Mouse (Mus musculus): ENCODE results near the gene 1700030J22Rik. TPM values are rescaled to one million over a fixed set of nuclear protein-coding genes. Genes with fewer than 3 reads are reported as not detected.

The 1700030J22Rik gene
- polyA plus RNA-seq, 1 experiment from 2014 or later, result 8.0 TPM

- Histone ChIP-seq H3K36me3 (ENCODE audit: control insufficient read depth, insufficient read depth, low read length) (no peaks in the 10 kb centered on the region), H3K9ac (ENCODE audit: low read depth, low read length) (no peak overlapping the region), H3K4me3 (ENCODE audit: low read length) (no peak overlapping the region), H3K9me3 (ENCODE audit: control insufficient read depth, low read length) (no peaks in the 10 kb centered on the region), H3K4me2 (ENCODE audit: low read length) (no peak overlapping the region), H3K4me1 (ENCODE audit: control insufficient read depth, insufficient read depth, low read depth, low read length) (peaks cover 9% of the 10 kb centered on the region), H3K27me3 (replicated peaks; ENCODE audit: control insufficient read depth, insufficient read depth, low read length) (no peaks in the 10 kb centered on the region), H3K27ac (ENCODE audit: low read depth, low read length) (no peak overlapping the region)
- 92% methylated on average over 8 of the region's 8 CpGs for WGBS
- ATAC-seq, result no peak
These were observed 55.2 kb downstream of the 1700030J22Rik start for GRCm38 (mm10) chr8:116923526-116923925.

GRCm38 (mm10) chr8:116922060-116922757 lies 56.5 kb downstream of the 1700030J22Rik start:
- H3K9me3 ChIP-seq (ENCODE audit: control insufficient read depth, low read length), result no peaks in the 10 kb centered on the region
- peak overlapping the region; percentile 84 for H3K4me3 ChIP-seq (ENCODE audit: low read length)
- H3K36me3 ChIP-seq (ENCODE audit: control insufficient read depth, insufficient read depth, low read length), result no peaks in the 10 kb centered on the region
- H3K27me3 ChIP-seq (replicated peaks; ENCODE audit: control insufficient read depth, insufficient read depth, low read length), result no peaks in the 10 kb centered on the region
- 35% methylated on average over 17 of the region's 17 CpGs for WGBS
- no peak for ATAC-seq
- H3K9ac ChIP-seq (ENCODE audit: low read depth, low read length), result peak overlapping the region; percentile 72
- H3K4me1 ChIP-seq (ENCODE audit: control insufficient read depth, insufficient read depth, low read depth, low read length), result peaks cover 9% of the 10 kb centered on the region
- peak overlapping the region; percentile 88 for H3K4me2 ChIP-seq (ENCODE audit: low read length)
- peak overlapping the region; percentile 87; the same call in 1 of the 2 replicates for H3K27ac ChIP-seq (ENCODE audit: low read depth, low read length)

- Histone ChIP-seq H3K4me1 (ENCODE audit: control insufficient read depth, insufficient read depth, low read depth, low read length) (peaks cover 9% of the 10 kb centered on the region), H3K27ac (ENCODE audit: low read depth, low read length) (peak within 1 kb of the TSS; percentile 87), H3K9me3 (ENCODE audit: control insufficient read depth, low read length) (no peaks in the 10 kb centered on the region), H3K9ac (ENCODE audit: low read depth, low read length) (peak within 1 kb of the TSS; percentile 72), H3K4me3 (ENCODE audit: low read length) (peak within 1 kb of the TSS; percentile 84), H3K27me3 (replicated peaks; ENCODE audit: control insufficient read depth, insufficient read depth, low read length) (no peaks in the 10 kb centered on the region), H3K36me3 (ENCODE audit: control insufficient read depth, insufficient read depth, low read length) (no peaks in the 10 kb centered on the region), H3K4me2 (ENCODE audit: low read length) (peak within 1 kb of the TSS; percentile 88)
- under 1% methylated on average over 55 of the region's 57 CpGs for WGBS
- ATAC-seq, result peak; percentile 96
These were observed 57.3 kb downstream of the 1700030J22Rik start, which contains the start of the genes Cmc2 and Cenpn for GRCm38 (mm10) chr8:116921337-116922059. Gene Cmc2 (minus strand): TSS chr8:116921455. Gene Cenpn (plus strand): TSS chr8:116921730.

- under 1% methylated on average over 21 of the region's 22 CpGs for WGBS
- H3K4me2 ChIP-seq (ENCODE audit: low read length), result peak overlapping the region; percentile 88
- ATAC-seq, result peak; percentile 67
These were observed 57.8 kb downstream of the 1700030J22Rik start for GRCm38 (mm10) chr8:116921005-116921336.

More at GRCm38 (mm10) chr8:116921005-116921336, 57.8 kb downstream of the 1700030J22Rik start:
- H3K4me3 ChIP-seq (ENCODE audit: low read length), result peak overlapping the region; percentile 84
- H3K9me3 ChIP-seq (ENCODE audit: control insufficient read depth, low read length), result no peaks in the 10 kb centered on the region
- peaks cover 9% of the 10 kb centered on the region for H3K4me1 ChIP-seq (ENCODE audit: control insufficient read depth, insufficient read depth, low read depth, low read length)
- H3K9ac ChIP-seq (ENCODE audit: low read depth, low read length), result peak overlapping the region; percentile 72
- H3K27me3 ChIP-seq (replicated peaks; ENCODE audit: control insufficient read depth, insufficient read depth, low read length), result no peaks in the 10 kb centered on the region
- no peaks in the 10 kb centered on the region for H3K36me3 ChIP-seq (ENCODE audit: control insufficient read depth, insufficient read depth, low read length)
- H3K27ac ChIP-seq (ENCODE audit: low read depth, low read length), result peak overlapping the region; percentile 87

Other genes with a start within 250 kb of the 1700030J22Rik start
- gene Cdyl2, start 246.0 kb downstream of the 1700030J22Rik start, polyA plus RNA-seq (2015; fragmentation: Nextera tagmentation; extraction: Ambion mirVana), result 12.1 and 13.6 TPM in 2 replicates
- 32.0 and 37.2 TPM in 2 replicates for gene Cmc2, start 57.5 kb downstream of the 1700030J22Rik start, polyA plus RNA-seq (2015; fragmentation: Nextera tagmentation; extraction: Ambion mirVana)
- gene Cenpn, start 57.2 kb downstream of the 1700030J22Rik start, polyA plus RNA-seq (2015; fragmentation: Nextera tagmentation; extraction: Ambion mirVana), result 9.5 and 10.4 TPM in 2 replicates
- gene Atmin, start 35.6 kb downstream of the 1700030J22Rik start, polyA plus RNA-seq (2015; fragmentation: Nextera tagmentation; extraction: Ambion mirVana), result 17.9 and 22.4 TPM in 2 replicates
- gene Gcsh, start 14.6 kb upstream of the 1700030J22Rik start, polyA plus RNA-seq (2015; fragmentation: Nextera tagmentation; extraction: Ambion mirVana), result 105 and 119 TPM in 2 replicates
- 0.05 TPM in 2 replicates for gene Pkd1l2, start 103.5 kb upstream of the 1700030J22Rik start, polyA plus RNA-seq (2015; fragmentation: Nextera tagmentation; extraction: Ambion mirVana)
- gene Bco1, start 116.9 kb upstream of the 1700030J22Rik start, polyA plus RNA-seq (2015; fragmentation: Nextera tagmentation; extraction: Ambion mirVana), result 0.35 and 0.41 TPM in 2 replicates
- gene Gan, start 179.2 kb upstream of the 1700030J22Rik start, polyA plus RNA-seq (2015; fragmentation: Nextera tagmentation; extraction: Ambion mirVana), result 2.8 TPM in 2 replicates

All from hindbrain, embryonic 16.5 days (tissue).